Mouse (Mus musculus): ENCODE results near the gene Eif2s3y. TPM values are rescaled to one million over a fixed set of nuclear protein-coding genes. Genes with fewer than 3 reads are reported as not detected.

The Eif2s3y gene
- 10 to 100 TPM in 1 of 2 experiments, not detected in 1; 84.0 TPM for total RNA-seq (2021)

DNA sequence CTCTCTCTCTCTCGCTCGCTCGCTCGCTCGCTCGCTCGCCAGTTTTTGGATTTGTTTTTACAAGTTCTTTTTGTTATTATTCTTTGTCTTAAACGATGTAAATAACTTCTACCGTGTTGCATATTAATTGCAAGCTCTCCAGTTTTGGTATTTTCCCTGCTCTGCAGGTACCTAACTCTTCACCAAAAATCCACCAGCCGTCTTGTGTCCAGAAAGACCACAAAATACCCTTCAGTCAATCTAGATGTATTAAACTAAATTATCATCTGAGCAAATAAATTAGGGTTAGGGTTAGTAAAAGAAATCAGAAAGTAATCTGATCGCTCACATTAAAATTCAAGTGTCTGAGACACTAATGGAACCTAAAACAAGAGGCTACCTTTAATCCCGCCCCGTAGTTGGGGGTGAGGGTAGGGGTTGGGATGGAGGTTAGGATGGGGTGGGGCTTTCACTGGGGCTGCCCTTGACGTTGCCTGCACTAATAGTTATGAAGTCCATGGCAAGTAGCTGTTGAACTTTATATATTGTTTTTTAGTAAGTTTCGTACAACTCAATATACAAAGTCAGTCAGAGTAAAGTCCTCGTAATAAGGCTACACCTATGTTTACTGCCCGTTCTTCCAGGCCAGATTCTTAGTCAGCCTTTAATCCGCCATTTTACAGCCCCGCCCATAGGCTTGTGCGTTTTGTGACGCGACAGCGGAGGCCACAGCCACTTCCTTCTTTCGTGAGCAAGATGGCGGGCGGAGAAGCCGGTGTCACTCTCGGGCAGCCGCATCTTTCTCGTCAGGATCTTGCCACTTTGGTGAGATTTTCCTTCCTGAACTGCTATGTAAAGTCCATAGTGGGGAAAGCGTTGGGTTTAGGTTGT, at the start of gene Eif2s3y:
Gene Eif2s3y, plus strand, starts transcription at position 662 of the 870 bp plus-strand sequence.
- peak in 1 of 2 experiments; percentile 78 for DNase-seq (ENCODE audit: extremely low spot score in 1 of 2, low spot score in 2 of 2)

More for the DNA sequence above, at the start of gene Eif2s3y:
- intact Hi-C loops (cut with DNase I), result no loop called here

Small RNA genes within 50 kb of the gene (microRNA-seq; reads per million reads assigned to microRNA genes)
- not detected for gene Gm47281

Other genes with a start within 250 kb of the Eif2s3y start
- gene Zfy1, start 213.1 kb upstream of the Eif2s3y start, total RNA-seq (2021), result not detected
- gene Uba1y, start 191.9 kb upstream of the Eif2s3y start, total RNA-seq (2021), result not detected
- gene Kdm5d, start 112.8 kb upstream of the Eif2s3y start, total RNA-seq (2021), result 10 to 100 TPM in 1 of 2 experiments, under 1 TPM in 1; 0.04 to 20.7 TPM
- 10 to 100 TPM in 1 of 2 experiments, not detected in 1; 24.6 TPM for gene Uty, start 235.2 kb downstream of the Eif2s3y start, total RNA-seq (2021)